Mouse (Mus musculus) MEL (cell line): ENCODE data around the gene Muc13. TPM values are rescaled to one million over a fixed set of nuclear protein-coding genes. Genes with fewer than 3 reads are reported as not detected.

Experiments used
- DNase-seq: peaks from one replicate; pipeline ENCODE4 v3.0.0; 2011; ENCODE audit warnings: low read depth, low spot score
- H3K27ac ChIP-seq: 2 replicates; pipeline ENCODE4 v1.5.1; 2012; ENCODE audit warnings: low read depth, mild to moderate bottlenecking, control low read depth, low read length, moderate library complexity; ENCODE audit not compliant: control insufficient read depth
- H3K27me3 ChIP-seq, 2 experiments: fragments of 150-350 bp in 1 of 2; sonication (generic) in 1 of 2; 2 replicates each; pipeline ENCODE4 v1.6.1; 2012; ENCODE audit warnings: low read length in 2 of 2, mild to moderate bottlenecking in 2 of 2, improper control_type of control experiment in 1 of 2, moderate library complexity in 1 of 2; ENCODE audit not compliant: insufficient read depth in 2 of 2, control insufficient read depth in 1 of 2
- H3K36me3 ChIP-seq, 2 experiments: 2 replicates each; pipeline ENCODE4 v1.6.1; 2012 to 2014; ENCODE audit warnings: low read length in 2 of 2, improper control_type of control experiment in 1 of 2, inconsistent platforms in 1 of 2, mild to moderate bottlenecking in 1 of 2; ENCODE audit not compliant: insufficient read depth in 2 of 2, control insufficient read depth in 1 of 2
- H3K4me1 ChIP-seq, 2 experiments: fragments of 150-350 bp in 1 of 2; sonication (generic) in 1 of 2; 2 replicates each; pipeline ENCODE4 v1.6.1; 2012; ENCODE audit warnings: low read length in 2 of 2, improper control_type of control experiment in 1 of 2, mild to moderate bottlenecking in 1 of 2; ENCODE audit not compliant: insufficient read depth in 2 of 2, control insufficient read depth in 1 of 2
- H3K4me3 ChIP-seq, 2 experiments: fragments of 150-350 bp in 1 of 2; sonication (generic) in 1 of 2; 2 replicates each; pipeline ENCODE4 v1.5.1; 2012; ENCODE audit warnings: low read depth in 2 of 2, low read length in 2 of 2, mild to moderate bottlenecking in 2 of 2, moderate library complexity in 2 of 2, control low read depth in 1 of 2, improper control_type of control experiment in 1 of 2; ENCODE audit not compliant: control insufficient read depth in 1 of 2, insufficient read depth in 1 of 2
- H3K79me2 ChIP-seq: 2 replicates; pipeline ENCODE4 v1.6.1; 2012; ENCODE audit warnings: mild to moderate bottlenecking, low read length, moderate library complexity; ENCODE audit not compliant: control insufficient read depth, poor library complexity, insufficient read depth
- H3K9ac ChIP-seq: 2 replicates; pipeline ENCODE4 v1.6.1; 2012; ENCODE audit warnings: low read depth, mild to moderate bottlenecking, control low read depth, low read length, moderate library complexity; ENCODE audit not compliant: control insufficient read depth, poor library complexity, severe bottlenecking
- H3K9me3 ChIP-seq: fragments of 150-350 bp; sonication (generic); replicated peaks from 2 replicates; pipeline ENCODE4 v1.6.1; 2012; ENCODE audit warnings: mild to moderate bottlenecking, low read length, improper control_type of control experiment, moderate library complexity; ENCODE audit not compliant: insufficient read depth
- BHLHE40 ChIP-seq: IDR thresholded peaks from 2 replicates; pipeline ENCODE4 v1.6.1; 2012; ENCODE audit warnings: low read depth, mild to moderate bottlenecking, inconsistent platforms, low read length, improper control_type of control experiment, borderline replicate concordance
- CHD1 ChIP-seq: IDR thresholded peaks from 2 replicates; pipeline ENCODE4 v1.6.1; 2012; ENCODE audit warnings: low read depth, mild to moderate bottlenecking, inconsistent platforms, low read length, improper control_type of control experiment
- CHD2 ChIP-seq: IDR thresholded peaks from 2 replicates; pipeline ENCODE4 v1.6.1; 2011; ENCODE audit warnings: low read length, improper control_type of control experiment
- CTCF ChIP-seq, 3 experiments: IDR thresholded peaks in 2 of 3; conservative IDR thresholded peaks in 1 of 3; 2 replicates each; pipeline ENCODE4 v1.5.1; 2011 to 2012; ENCODE audit warnings: low read length in 3 of 3, low read depth in 2 of 3, mild to moderate bottlenecking in 2 of 3, improper control_type of control experiment in 1 of 3, inconsistent platforms in 1 of 3, mixed read lengths in 1 of 3, moderate library complexity in 1 of 3; ENCODE audit not compliant: control insufficient read depth in 1 of 3, insufficient read depth in 1 of 3, poor library complexity in 1 of 3, severe bottlenecking in 1 of 3
- E2F4 ChIP-seq: IDR thresholded peaks from 2 replicates; pipeline ENCODE4 v1.6.1; 2011; ENCODE audit warnings: low read depth, low read length, improper control_type of control experiment, borderline replicate concordance
- ELF1 ChIP-seq: IDR thresholded peaks from 2 replicates; pipeline ENCODE4 v1.6.1; 2014; ENCODE audit warnings: low read depth, mild to moderate bottlenecking, inconsistent platforms, low read length, improper control_type of control experiment, moderate library complexity
- EP300 ChIP-seq, 2 experiments: IDR thresholded peaks; 2 replicates each; pipeline ENCODE4 v1.6.1; 2011; ENCODE audit warnings: improper control_type of control experiment in 2 of 2, low read length in 2 of 2, low read depth in 1 of 2, mild to moderate bottlenecking in 1 of 2
- ETS1 ChIP-seq: IDR thresholded peaks from 2 replicates; pipeline ENCODE4 v1.6.1; 2012; ENCODE audit warnings: low read depth, mild to moderate bottlenecking, inconsistent platforms, low read length, improper control_type of control experiment, moderate library complexity
- GABPA ChIP-seq: IDR thresholded peaks from 2 replicates; pipeline ENCODE4 v1.6.1; 2012; ENCODE audit warnings: low read depth, mild to moderate bottlenecking, inconsistent platforms, low read length, improper control_type of control experiment, moderate library complexity
- GATA1 ChIP-seq: IDR thresholded peaks from 2 replicates; pipeline ENCODE4 v1.6.1; 2011; ENCODE audit warnings: low read depth, low read length, improper control_type of control experiment
- HCFC1 ChIP-seq: IDR thresholded peaks from 2 replicates; pipeline ENCODE4 v1.6.1; 2012; ENCODE audit warnings: low read depth, mild to moderate bottlenecking, inconsistent platforms, low read length, improper control_type of control experiment, moderate library complexity
- JUND ChIP-seq: IDR thresholded peaks from 2 replicates; pipeline ENCODE4 v1.6.1; 2011; ENCODE audit warnings: low read depth, mild to moderate bottlenecking, improper control_type of control experiment, low read length
- KAT2A ChIP-seq: conservative IDR thresholded peaks from 2 replicates; pipeline ENCODE4 v1.6.1; 2012; ENCODE audit warnings: low read depth, low read length, improper control_type of control experiment, inconsistent platforms
- MAFK ChIP-seq: IDR thresholded peaks from 2 replicates; pipeline ENCODE4 v1.6.1; 2011; ENCODE audit warnings: low read depth, mild to moderate bottlenecking, low read length, improper control_type of control experiment, borderline replicate concordance
- MAX ChIP-seq: IDR thresholded peaks from 2 replicates; pipeline ENCODE4 v1.6.1; 2011; ENCODE audit warnings: low read length, improper control_type of control experiment
- MAZ ChIP-seq: IDR thresholded peaks from 2 replicates; pipeline ENCODE4 v1.6.1; 2012; ENCODE audit warnings: low read depth, mild to moderate bottlenecking, inconsistent platforms, low read length, improper control_type of control experiment
- MEF2A ChIP-seq: IDR thresholded peaks from 2 replicates; pipeline ENCODE4 v1.6.1; 2014; ENCODE audit warnings: low read depth, mild to moderate bottlenecking, inconsistent platforms, low read length, improper control_type of control experiment; ENCODE audit not compliant: poor library complexity, insufficient replicate concordance, severe bottlenecking; ENCODE audit errors: extremely low read depth
- MXI1 ChIP-seq: IDR thresholded peaks from 2 replicates; pipeline ENCODE4 v1.6.1; 2011; ENCODE audit warnings: mild to moderate bottlenecking, low read depth, low read length, improper control_type of control experiment
- MYB ChIP-seq: IDR thresholded peaks from 2 replicates; pipeline ENCODE4 v1.6.1; 2011; ENCODE audit warnings: mild to moderate bottlenecking, low read depth, low read length, improper control_type of control experiment
- MYC ChIP-seq: IDR thresholded peaks from 2 replicates; pipeline ENCODE4 v1.6.1; 2011; ENCODE audit warnings: low read depth, mild to moderate bottlenecking, low read length, improper control_type of control experiment, moderate library complexity
- NELFE ChIP-seq: IDR thresholded peaks from 2 replicates; pipeline ENCODE4 v1.6.1; 2011; ENCODE audit warnings: low read depth, low read length, improper control_type of control experiment
- POLR2A ChIP-seq, 2 experiments: IDR thresholded peaks; 2 replicates each; pipeline ENCODE4 v1.6.1; 2011 to 2012; ENCODE audit warnings: low read length in 2 of 2, mild to moderate bottlenecking in 2 of 2, control low read depth in 1 of 2, improper control_type of control experiment in 1 of 2, low read depth in 1 of 2, moderate library complexity in 1 of 2; ENCODE audit not compliant: control insufficient read depth in 1 of 2, insufficient read depth in 1 of 2, poor library complexity in 1 of 2
- POLR2AphosphoS2 ChIP-seq: IDR thresholded peaks from 2 replicates; pipeline ENCODE4 v1.6.1; 2011; ENCODE audit warnings: low read length, improper control_type of control experiment
- RCOR1 ChIP-seq: IDR thresholded peaks from 2 replicates; pipeline ENCODE4 v1.6.1; 2012; ENCODE audit warnings: low read depth, mild to moderate bottlenecking, inconsistent platforms, low read length, improper control_type of control experiment
- SIN3A ChIP-seq: IDR thresholded peaks from 2 replicates; pipeline ENCODE4 v1.6.1; 2012; ENCODE audit warnings: low read length, improper control_type of control experiment, inconsistent platforms
- TAL1 ChIP-seq: IDR thresholded peaks from 2 replicates; pipeline ENCODE4 v1.6.1; 2012; ENCODE audit warnings: mild to moderate bottlenecking, inconsistent platforms, low read length, moderate library complexity, mixed read lengths
- TCF12 ChIP-seq: IDR thresholded peaks from 2 replicates; pipeline ENCODE4 v1.6.1; 2014; ENCODE audit warnings: low read depth, mild to moderate bottlenecking, inconsistent platforms, low read length, improper control_type of control experiment, moderate library complexity
- UBTF ChIP-seq: IDR thresholded peaks from 2 replicates; pipeline ENCODE4 v1.6.1; 2012; ENCODE audit warnings: low read depth, mild to moderate bottlenecking, inconsistent platforms, low read length, improper control_type of control experiment, moderate library complexity, borderline replicate concordance; ENCODE audit not compliant: insufficient read depth
- USF1 ChIP-seq: IDR thresholded peaks from 2 replicates; pipeline ENCODE4 v1.6.1; 2014; ENCODE audit warnings: low read depth, mild to moderate bottlenecking, inconsistent platforms, low read length, improper control_type of control experiment, moderate library complexity
- USF2 ChIP-seq, 2 experiments: IDR thresholded peaks; 2 replicates each; pipeline ENCODE4 v1.6.1; 2011 to 2012; ENCODE audit warnings: improper control_type of control experiment in 2 of 2, low read length in 2 of 2, borderline replicate concordance in 1 of 2, inconsistent platforms in 1 of 2, low read depth in 1 of 2, mild to moderate bottlenecking in 1 of 2; ENCODE audit not compliant: insufficient read depth in 1 of 2
- ZC3H11A ChIP-seq: IDR thresholded peaks from 2 replicates; pipeline ENCODE4 v1.6.1; 2012; ENCODE audit warnings: low read depth, mild to moderate bottlenecking, inconsistent platforms, low read length, improper control_type of control experiment
- ZKSCAN1 ChIP-seq: IDR thresholded peaks from 2 replicates; pipeline ENCODE4 v1.6.1; 2012; ENCODE audit warnings: low read depth, mild to moderate bottlenecking, inconsistent platforms, low read length, improper control_type of control experiment, moderate library complexity
- ZMIZ1 ChIP-seq: IDR thresholded peaks from 2 replicates; pipeline ENCODE4 v1.6.1; 2012; ENCODE audit warnings: low read depth, mild to moderate bottlenecking, inconsistent platforms, low read length, improper control_type of control experiment, moderate library complexity
- ZNF384 ChIP-seq: IDR thresholded peaks from 2 replicates; pipeline ENCODE4 v1.6.1; 2012; ENCODE audit warnings: low read depth, mild to moderate bottlenecking, inconsistent platforms, low read length, improper control_type of control experiment
- polyA plus RNA-seq, 2 experiments: library from polyadenylated mRNA; stranded (reverse) in 1 of 2; unstranded in 1 of 2; fragments of >175 nt in 1 of 2; fragments of >200 nt in 1 of 2; gene quantifications; 2 replicates each; pipeline versions ENCODE4 v1.2.1 to v1.2.4; 2012; ENCODE audit warnings: low replicate concordance in 2 of 2, low read depth in 1 of 2; ENCODE audit not compliant: insufficient read length in 2 of 2, insufficient read depth in 1 of 2, missing spikeins in 1 of 2
- total RNA-seq: library from RNA; depleted of rRNA; stranded (reverse); fragments of 300-350 nt; gene quantifications from 2 replicates; pipeline ENCODE4 v1.2.3, GENCODE M21; 2012; rRNA removed

Gene Muc13
- 59.5 and 60.4 TPM in 2 replicates for total RNA-seq
- 100 to 1,000 TPM in 1 of 2 experiments, not detected in 1; 129 TPM for polyA plus RNA-seq

- Histone ChIP-seq H3K27me3 (no peaks in the 10 kb centered on the region), H3K9me3 (no peaks in the 10 kb centered on the region), H3K27ac (peak within 1 kb of the TSS; percentile 98), H3K79me2 (peaks cover 33% of the 10 kb centered on the region), H3K4me3 (peak within 1 kb of the TSS; percentile 55 to 72), H3K9ac (peak within 1 kb of the TSS; percentile 78), H3K36me3 (peaks cover 0 to 32% of the 10 kb centered on the region in 2 experiments; a peak in 3 of 4 replicates), H3K4me1 (peaks cover 5 to 32% of the 10 kb centered on the region in 2 experiments; a peak in 3 of 4 replicates)
- peak; percentile 82 for DNase-seq
- TF ChIP-seq CHD1 (peak; percentile 95; the same call in 1 of the 2 replicates), MXI1 (peak; percentile 33; the same call in 1 of the 2 replicates), ELF1 (no peak), NELFE (no peak; the same call in none of the 2 replicates), GABPA (no peak), ZC3H11A (no peak), POLR2AphosphoS2 (no peak), EP300 (IDR thresholded peaks at IDR 0.05; ENCODE audit: low read depth in 1 of 2, low read length in 2 of 2) (peak; percentile 86 to 90), RCOR1 (peak; percentile 30; the same call in 1 of the 2 replicates), CHD2 (no peak), CTCF (IDR thresholded peaks at IDR 0.05 in 2 of 3, conservative IDR thresholded peaks at IDR 0.05 in 1 of 3; ENCODE audit: control insufficient read depth in 1 of 3, insufficient read depth in 1 of 3, low read depth in 2 of 3, low read length in 3 of 3, poor library complexity in 1 of 3, severe bottlenecking in 1 of 3) (no peak), MEF2A (no peak), MAZ (peak; percentile 26; the same call in 1 of the 2 replicates), ETS1 (peak; percentile 67; the same call in 1 of the 2 replicates), JUND (no peak), SIN3A (peak; percentile 78; the same call in 1 of the 2 replicates), KAT2A (no peak), MAFK (no peak), BHLHE40 (no peak), USF1 (no peak), USF2 (IDR thresholded peaks at IDR 0.05; ENCODE audit: borderline replicate concordance in 1 of 2, insufficient read depth in 1 of 2, low read depth in 1 of 2, low read length in 2 of 2) (no peak), UBTF (no peak), MYC (peak; percentile 58), ZNF384 (no peak), HCFC1 (no peak), MYB (peak; percentile 60), ZKSCAN1 (no peak), TAL1 (peak; percentile 84), POLR2A (IDR thresholded peaks at IDR 0.05; ENCODE audit: control insufficient read depth in 1 of 2, insufficient read depth in 1 of 2, low read depth in 1 of 2, low read length in 2 of 2, poor library complexity in 1 of 2) (peak in 1 of 2 experiments; percentile 74; a peak in 2 of 4 replicates), GATA1 (peak; percentile 57; the same call in 1 of the 2 replicates), TCF12 (peak; percentile 82), MAX (no peak), E2F4 (no peak), ZMIZ1 (peak; percentile 52; the same call in 1 of the 2 replicates)
Observed at GRCm38 (mm10) chr16:33793846-33794791, at the start of gene Muc13. Muc13 (plus strand) TSS chr16:33794037.
